ENCODE assay signal across 27 mouse cellular contexts in the genomic region with DNA sequence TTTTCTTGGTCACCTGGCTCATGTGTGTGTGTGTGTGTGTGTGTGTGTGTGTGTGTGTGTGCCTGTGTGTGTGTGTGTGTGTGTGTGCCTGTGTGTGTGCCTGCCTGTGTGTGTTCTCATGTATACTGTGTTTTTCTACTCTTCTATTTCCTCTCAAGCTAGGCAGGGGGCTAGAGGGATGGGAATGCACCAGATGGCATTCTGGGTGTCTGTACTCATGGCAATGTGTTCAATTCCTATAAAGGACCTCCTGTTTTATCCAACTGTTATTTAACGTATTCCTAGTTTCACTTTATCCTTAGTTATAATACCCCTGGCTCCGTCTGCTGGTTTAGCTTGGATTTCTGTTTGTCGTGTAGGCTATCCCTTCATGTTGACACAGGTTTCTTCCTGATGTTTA.
DNase-seq lines count a peak whose midpoint lies in the region; ATAC-seq and TF ChIP-seq lines count a peak whose summit lies in the region.
"Had no signal": no experiment of that assay in that cellular context is flagged by ENCODE, and none has a peak within 500 bp of the region (broad histone marks: within the 10 kb centered on the region; RNA-seq: fewer than 3 reads in every experiment).

No protein-coding gene starts in this region.

- H3K9me3 ChIP-seq in forebrain, postnatal 0 days (ENCODE audit: low read length): no peaks in the 10 kb centered on the region
- H3K9me3 ChIP-seq in forebrain, embryonic 11.5 days (ENCODE audit: control insufficient read depth, low read length): no peaks in the 10 kb centered on the region
- H3K9me3 ChIP-seq: embryonic facial prominence, embryonic 10.5 days; embryonic facial prominence, embryonic 13.5 days; heart, embryonic 10.5 days; heart, embryonic 13.5 days had no signal

- H3K4me3 ChIP-seq in forebrain, postnatal 0 days (ENCODE audit: low read depth, low read length): no peak overlapping the region
- no peak overlapping the region for H3K4me3 ChIP-seq in forebrain, embryonic 11.5 days (ENCODE audit: low read depth, low read length)
- no peak overlapping the region for H3K4me3 ChIP-seq in layer of hippocampus, adult 2 months
- H3K4me3 ChIP-seq: embryonic facial prominence, embryonic 10.5 days; embryonic facial prominence, embryonic 13.5 days; erythroblast, embryonic 14.5 days; heart, adult 2 months; heart, embryonic 10.5 days; heart, embryonic 13.5 days had no signal

- WGBS in forebrain, postnatal 0 days: 69% methylated on average over 3 of the region's 3 CpGs
- 91% methylated on average over 3 of the region's 3 CpGs for WGBS in forebrain, embryonic 11.5 days

- peak; percentile 65 for ATAC-seq in forebrain, postnatal 0 days
- no peak for ATAC-seq in forebrain, embryonic 11.5 days (replicated peaks; ENCODE audit: low FRiP score)
- ATAC-seq: CD4-positive, CD25-positive, alpha-beta regulatory T cell, adult 4 months; hindbrain, postnatal 0 days; inflammation-experienced regulatory T-cells, adult 6 months had no signal

- H3K27me3 ChIP-seq in forebrain, postnatal 0 days (ENCODE audit: insufficient read depth, low read length): no peaks in the 10 kb centered on the region
- H3K27me3 ChIP-seq in forebrain, embryonic 11.5 days (ENCODE audit: control insufficient read depth, insufficient read depth, low read length): no peaks in the 10 kb centered on the region
- H3K27me3 ChIP-seq: embryonic facial prominence, embryonic 13.5 days; heart, embryonic 13.5 days had no signal

- H3K4me2 ChIP-seq in forebrain, postnatal 0 days (ENCODE audit: low read depth): no peak overlapping the region
- no peak overlapping the region for H3K4me2 ChIP-seq in forebrain, embryonic 11.5 days (ENCODE audit: low read depth, low read length, severe bottlenecking)
- H3K4me2 ChIP-seq: embryonic facial prominence, embryonic 13.5 days; heart, embryonic 13.5 days; hindbrain, embryonic 14.5 days had no signal

- H3K9ac ChIP-seq in forebrain, postnatal 0 days: no peak overlapping the region
- no peak overlapping the region for H3K9ac ChIP-seq in forebrain, embryonic 11.5 days (ENCODE audit: low read length)
- H3K9ac ChIP-seq: embryonic facial prominence, embryonic 13.5 days; heart, embryonic 13.5 days; hindbrain, embryonic 14.5 days had no signal

- DNase-seq in forebrain, postnatal 0 days: peak; percentile 55
- no peak for DNase-seq in forebrain, embryonic 11.5 days (ENCODE audit: low spot score)
- DNase-seq in layer of hippocampus, adult 2 months (ENCODE audit: low spot score in 2 of 2): peak; percentile 53 to 56
- DNase-seq in layer of hippocampus, adult 9-10 months (ENCODE audit: low spot score): no peak
- DNase-seq in layer of hippocampus, adult 9-11 months: peak; percentile 53
- DNase-seq in layer of hippocampus, postnatal 36 days: peak; percentile 12 to 24
- DNase-seq in heart, adult 11 months: no peak
- DNase-seq: adrenal gland, adult 2 months; adrenal gland, postnatal 25 days; cerebellum, adult 11-12 months; cerebellum, adult 8-10 months; cerebellum, postnatal 10 days; cerebellum, postnatal 36 days; embryo, embryonic 11 days; gastrocnemius, postnatal 25 days; heart, adult 2 months; heart, postnatal 14 days; heart, postnatal 4 days had no signal

- no peaks in the 10 kb centered on the region for H3K36me3 ChIP-seq in forebrain, postnatal 0 days (ENCODE audit: insufficient read depth)
- no peaks in the 10 kb centered on the region for H3K36me3 ChIP-seq in forebrain, embryonic 11.5 days (ENCODE audit: control insufficient read depth, insufficient read depth, low read length)
- H3K36me3 ChIP-seq: embryonic facial prominence, embryonic 10.5 days; embryonic facial prominence, embryonic 13.5 days; heart, embryonic 10.5 days; heart, embryonic 13.5 days had no signal

- TF ChIP-seq CTCF in forebrain, postnatal 0 days (IDR thresholded peaks at IDR 0.05; ENCODE audit: low read depth): no peak
- TF ChIP-seq CTCF in layer of hippocampus, adult 2 months (conservative IDR thresholded peaks at IDR 0.05): peak; percentile 30

- H3K4me1 ChIP-seq in forebrain, postnatal 0 days (ENCODE audit: insufficient read depth): no peaks in the 10 kb centered on the region
- H3K4me1 ChIP-seq in forebrain, embryonic 11.5 days (replicated peaks; ENCODE audit: control insufficient read depth, insufficient read depth, low read length): no peaks in the 10 kb centered on the region
- H3K4me1 ChIP-seq: embryonic facial prominence, embryonic 10.5 days; embryonic facial prominence, embryonic 13.5 days; heart, embryonic 10.5 days; heart, embryonic 13.5 days had no signal

- no peak overlapping the region for H3K27ac ChIP-seq in forebrain, postnatal 0 days (ENCODE audit: low read depth, low read length)
- no peak overlapping the region for H3K27ac ChIP-seq in forebrain, embryonic 11.5 days (ENCODE audit: low read depth, low read length)
- H3K27ac ChIP-seq in layer of hippocampus, adult 2 months: peak overlapping the region; percentile 69; the same call in 1 of the 2 replicates
- H3K27ac ChIP-seq: embryonic facial prominence, embryonic 10.5 days; embryonic facial prominence, embryonic 13.5 days; heart, adult 2 months; heart, embryonic 10.5 days; heart, embryonic 13.5 days; hindbrain, embryonic 14.5 days; hindbrain, postnatal 0 days had no signal

Comparison
In these comparisons a context has a peak if more than half of its experiments do, and no peak if none do; other contexts are left out.
1. DNase-seq: peak in forebrain, postnatal 0 days (single experiment), layer of hippocampus, adult 2 months (2 of 2), layer of hippocampus, adult 9-11 months (single experiment) and layer of hippocampus, postnatal 36 days (2 of 2); none in forebrain, embryonic 11.5 days (single experiment), layer of hippocampus, adult 9-10 months (single experiment) and heart, adult 11 months (single experiment).